Mouse (Mus musculus) heart, adult 11 months (tissue): ENCODE measurements around the gene Pus7l.

Experiments used
- DNase-seq: peaks from one replicate; pipeline ENCODE4 v3.0.0; 2022

Pus7l gene

GRCm38 (mm10) chr15:94475975-94476374, 67.4 kb downstream of the Pus7l start:
- DNase-seq: no peak
